Mouse (Mus musculus) heart, embryonic 15.5 days (tissue): Measurements from ENCODE around the gene Iqsec1. TPM values are rescaled to one million over a fixed set of nuclear protein-coding genes. Genes with fewer than 3 reads are reported as not detected.
A peak's percentile ranks its signal among the peaks of the same experiment; 100 is the strongest.

Source experiments
- ATAC-seq: fragments of 200-750 bp; cut with Nextera tagmentation; replicated peaks from 2 replicates; pipeline ENCODE4 v1.8.0; 2017; ENCODE audit warnings: low read depth, moderate TSS enrichment; ENCODE audit not compliant: insufficient number of reproducible peaks, insufficient read depth, low FRiP score
- H3K27ac ChIP-seq: fragments of 300-500 bp; sonication (generic); 2 replicates; pipeline ENCODE4 v1.5.1; 2015; ENCODE audit warnings: mild to moderate bottlenecking, inconsistent platforms
- H3K27me3 ChIP-seq: fragments of 300-500 bp; sonication (generic); 2 replicates; pipeline ENCODE4 v1.6.1; 2015; ENCODE audit warnings: inconsistent platforms
- H3K36me3 ChIP-seq: fragments of 300-500 bp; sonication (generic); 2 replicates; pipeline ENCODE4 v1.6.1; 2015; ENCODE audit warnings: mild to moderate bottlenecking, inconsistent platforms
- H3K4me1 ChIP-seq: fragments of 300-500 bp; sonication (generic); replicated peaks from 2 replicates; pipeline ENCODE4 v1.6.1; 2015; ENCODE audit warnings: inconsistent platforms
- H3K4me2 ChIP-seq: fragments of 300-500 bp; sonication (generic); 2 replicates; pipeline ENCODE4 v1.6.1; 2015; ENCODE audit warnings: inconsistent platforms, mild to moderate bottlenecking, moderate library complexity
- H3K4me3 ChIP-seq: fragments of 300-500 bp; sonication (generic); 2 replicates; pipeline ENCODE4 v1.5.1; 2015; ENCODE audit warnings: mild to moderate bottlenecking, inconsistent platforms
- H3K9ac ChIP-seq: fragments of 300-500 bp; sonication (generic); 2 replicates; pipeline ENCODE4 v1.6.1; 2015; ENCODE audit warnings: mild to moderate bottlenecking, inconsistent platforms
- H3K9me3 ChIP-seq: fragments of 300-500 bp; sonication (generic); replicated peaks from 2 replicates; pipeline ENCODE4 v1.6.1; 2016; ENCODE audit warnings: inconsistent platforms
- WGBS: fragments of 180-500 bp; shearing (Covaris S2); methylation state at CpG from one replicate; pipeline ENCODE4 v1.1.7; 2015; ENCODE audit warnings: mixed read lengths; 5-methylcytosine and 5-hydroxymethylcytosine counted together
- polyA plus RNA-seq: library from polyadenylated mRNA; unstranded; fragments of >200 nt; fragmentation: Nextera tagmentation; extraction: Ambion mirVana; gene quantifications from 2 replicates; pipeline ENCODE4 v1.2.1, GENCODE M21; 2015

The Iqsec1 gene
- polyA plus RNA-seq, 1 experiment from 2014 or later, result 12.3 TPM

DNA sequence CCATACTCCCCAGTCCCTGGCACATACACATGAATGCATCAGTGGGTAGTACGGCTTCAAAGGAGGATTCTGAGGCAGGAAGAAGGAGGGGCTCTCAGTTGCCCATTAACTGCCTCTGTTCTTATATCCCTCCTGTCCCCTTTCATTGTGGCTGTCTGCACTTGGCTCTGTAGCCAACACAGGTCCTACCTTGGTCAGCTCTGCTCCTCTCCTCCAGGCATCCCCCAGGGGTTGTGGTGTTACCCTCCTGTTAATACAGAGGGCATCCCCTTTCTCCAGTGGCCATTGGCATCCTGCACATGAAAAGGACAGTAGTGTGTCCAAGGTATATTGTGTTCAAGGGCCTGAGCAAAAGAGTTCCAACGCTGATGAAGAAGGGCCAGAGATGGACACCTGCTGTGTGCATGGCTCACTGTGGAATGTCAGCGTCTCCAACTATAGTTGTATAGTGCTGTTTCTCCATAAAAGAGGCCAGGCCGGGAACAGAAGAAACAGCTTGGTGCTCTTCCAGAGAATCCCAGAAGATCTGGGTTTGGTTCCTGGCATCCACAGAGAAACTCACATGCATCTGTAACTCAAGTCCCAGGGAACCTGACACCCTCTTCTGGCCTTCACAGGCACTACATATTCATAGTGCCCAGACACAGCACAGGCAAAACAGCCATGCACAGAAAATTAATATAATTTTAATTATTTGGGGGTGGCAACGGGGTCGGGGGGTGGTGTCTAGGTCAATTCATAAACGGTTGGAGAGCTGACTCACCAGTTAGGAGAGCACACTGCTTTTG is 363.1 kb downstream of the Iqsec1 start:
- Histone ChIP-seq H3K27ac (no peak overlapping the region), H3K4me3 (no peak overlapping the region), H3K9me3 (no peaks in the 10 kb centered on the region), H3K27me3 (no peaks in the 10 kb centered on the region), H3K4me2 (no peak overlapping the region), H3K9ac (no peak overlapping the region), H3K4me1 (peaks cover 41% of the 10 kb centered on the region), H3K36me3 (no peaks in the 10 kb centered on the region)
- WGBS, result 83% methylated on average over 7 of the region's 7 CpGs
- no peak for ATAC-seq

DNA sequence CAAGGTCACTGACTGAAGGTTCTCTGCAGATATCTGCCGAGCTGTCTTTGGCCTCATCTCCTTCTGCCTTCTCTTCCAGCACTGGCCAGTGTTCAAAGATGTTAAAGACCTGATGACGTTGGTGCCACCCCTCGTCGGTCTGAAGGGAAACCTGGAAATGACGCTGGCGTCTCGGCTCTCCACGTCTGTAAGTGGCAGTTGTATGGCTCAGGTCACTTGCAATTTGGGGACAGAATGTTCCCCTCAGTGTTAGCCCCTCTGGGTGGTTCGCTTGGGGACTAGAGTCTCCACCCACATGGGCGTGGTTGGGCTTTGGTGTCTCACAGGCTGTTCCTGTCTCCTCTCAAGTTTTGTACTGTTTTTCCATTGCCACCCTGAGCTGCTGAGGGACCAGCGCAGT is 363.8 kb downstream of the Iqsec1 start:
- Histone ChIP-seq H3K4me3 (no peak overlapping the region), H3K9ac (no peak overlapping the region), H3K27ac (no peak overlapping the region), H3K4me1 (peaks cover 45% of the 10 kb centered on the region), H3K4me2 (no peak overlapping the region), H3K36me3 (no peaks in the 10 kb centered on the region), H3K9me3 (no peaks in the 10 kb centered on the region), H3K27me3 (no peaks in the 10 kb centered on the region)
- ATAC-seq, result no peak
- WGBS, result 61% methylated on average over 11 of the region's 11 CpGs

GRCm38 (mm10) chr6:90624184-90624583 is 364.3 kb downstream of the Iqsec1 start:
- H3K9me3 ChIP-seq, result no peaks in the 10 kb centered on the region
- no peak overlapping the region for H3K4me2 ChIP-seq
- WGBS, result 71% methylated on average over 6 of the region's 6 CpGs
- H3K9ac ChIP-seq, result no peak overlapping the region
- no peak for ATAC-seq
- no peaks in the 10 kb centered on the region for H3K27me3 ChIP-seq
- no peaks in the 10 kb centered on the region for H3K36me3 ChIP-seq
- 0 out of 2 replicates have a peak overlapping the region, but pooled peaks have one; percentile 76 for H3K27ac ChIP-seq
- peaks cover 51% of the 10 kb centered on the region for H3K4me1 ChIP-seq
- H3K4me3 ChIP-seq, result no peak overlapping the region

GRCm38 (mm10) chr6:90623456-90623836 is 365.0 kb downstream of the Iqsec1 start:
- no peak overlapping the region for H3K9ac ChIP-seq
- no peaks in the 10 kb centered on the region for H3K36me3 ChIP-seq
- no peak for ATAC-seq
- H3K4me1 ChIP-seq, result peaks cover 58% of the 10 kb centered on the region
- peak overlapping the region; percentile 76 for H3K27ac ChIP-seq
- H3K4me2 ChIP-seq, result peak overlapping the region; percentile 35; the same call in 1 of the 2 replicates
- 63% methylated on average over 5 of the region's 5 CpGs for WGBS
- no peaks in the 10 kb centered on the region for H3K27me3 ChIP-seq
- H3K9me3 ChIP-seq, result no peaks in the 10 kb centered on the region
- no peak overlapping the region for H3K4me3 ChIP-seq

DNA sequence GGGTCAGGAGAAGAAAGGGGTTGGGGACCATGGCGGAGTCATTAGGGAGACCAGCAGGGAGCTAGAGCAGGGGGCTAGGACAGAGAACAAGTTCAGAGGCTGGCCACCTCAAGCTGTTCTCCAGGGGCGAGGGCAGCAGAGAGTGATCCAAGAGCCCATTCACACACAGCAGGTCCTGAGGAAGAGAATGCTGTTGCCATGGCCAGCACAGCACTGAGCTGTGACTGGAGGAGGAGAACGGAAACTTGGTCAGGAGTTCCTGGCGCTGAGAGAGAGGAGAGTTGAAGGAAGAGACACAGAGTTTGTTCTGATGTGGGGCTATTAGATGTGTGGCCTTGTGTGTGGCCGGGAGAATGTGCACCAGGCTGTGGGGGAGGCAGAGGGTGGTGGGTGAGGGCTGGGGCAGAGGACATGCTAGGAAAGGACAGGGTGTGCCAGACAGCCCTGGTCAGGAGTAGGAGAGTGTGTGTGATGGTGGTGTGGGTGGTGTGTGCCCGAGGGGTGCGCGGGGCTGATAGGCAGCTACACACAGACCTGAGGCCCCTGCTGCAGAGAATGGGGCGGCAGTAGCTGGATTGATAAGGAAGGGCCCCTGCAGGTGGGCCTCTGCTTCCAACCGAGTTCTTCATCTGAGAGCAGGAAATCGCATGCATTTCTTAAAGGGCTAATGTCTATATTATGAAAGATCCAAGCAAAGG is 365.6 kb downstream of the Iqsec1 start:
- H3K27ac ChIP-seq, result peak overlapping the region; percentile 76
- H3K4me3 ChIP-seq, result no peak overlapping the region
- no peaks in the 10 kb centered on the region for H3K9me3 ChIP-seq
- H3K4me1 ChIP-seq, result peaks cover 63% of the 10 kb centered on the region
- 0 out of 2 replicates have a peak overlapping the region, but pooled peaks have one; percentile 11 for H3K9ac ChIP-seq
- H3K36me3 ChIP-seq, result no peaks in the 10 kb centered on the region
- no peaks in the 10 kb centered on the region for H3K27me3 ChIP-seq
- ATAC-seq, result peak; percentile 52
- WGBS, result 23% methylated on average over 11 of the region's 11 CpGs
- H3K4me2 ChIP-seq, result peak overlapping the region; percentile 35; the same call in 1 of the 2 replicates

- Histone ChIP-seq H3K9me3 (no peaks in the 10 kb centered on the region), H3K27ac (peak overlapping the region; percentile 38; the same call in 1 of the 2 replicates), H3K4me2 (no peak overlapping the region), H3K4me3 (no peak overlapping the region), H3K27me3 (no peaks in the 10 kb centered on the region), H3K36me3 (no peaks in the 10 kb centered on the region), H3K4me1 (peaks cover 74% of the 10 kb centered on the region), H3K9ac (no peak overlapping the region)
- no peak for ATAC-seq
- 52% methylated on average over 6 of the region's 6 CpGs for whole genome bisulfite sequencing
These were observed 366.9 kb downstream of the Iqsec1 start for GRCm38 (mm10) chr6:90621584-90621890.

DNA sequence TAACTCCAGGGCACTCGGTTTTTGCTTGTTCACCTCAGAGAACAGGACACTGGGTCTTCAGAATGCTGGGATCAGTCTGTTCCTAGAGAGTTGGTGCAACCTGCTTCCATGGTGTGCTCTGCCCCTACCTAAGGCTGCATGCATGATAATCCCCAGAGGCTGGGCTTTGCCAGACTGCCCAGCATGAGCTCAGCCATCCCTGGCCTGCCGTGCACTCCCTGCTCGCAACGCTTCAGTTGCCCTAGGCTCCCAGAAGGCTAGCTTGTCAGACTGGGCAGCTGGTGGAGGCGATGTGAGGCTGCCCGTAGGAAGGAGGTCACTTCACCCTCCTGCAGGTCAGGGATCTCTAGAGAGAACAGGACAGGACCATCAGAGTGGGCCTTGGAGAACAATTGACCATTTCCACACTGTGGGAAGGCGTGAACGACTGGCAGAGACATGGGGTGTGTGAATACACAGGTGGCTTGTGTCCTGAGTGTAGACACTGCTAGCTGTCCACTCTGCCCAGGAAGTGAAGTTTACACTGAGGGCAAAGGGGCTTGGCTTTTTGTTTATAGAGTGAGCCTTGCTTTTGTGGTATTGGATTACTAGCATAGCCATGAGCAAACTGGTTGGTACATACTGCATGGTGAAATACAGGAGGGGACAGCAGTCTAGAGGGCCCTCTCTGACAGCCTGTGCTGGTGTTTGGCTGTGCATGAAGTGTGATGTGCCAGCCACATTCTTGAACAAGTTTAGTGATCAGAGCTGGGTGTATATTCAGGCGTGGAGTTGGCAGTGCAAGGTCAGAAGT is 367.5 kb downstream of the Iqsec1 start:
- H3K27me3 ChIP-seq, result no peaks in the 10 kb centered on the region
- H3K27ac ChIP-seq, result peak overlapping the region; percentile 38; the same call in 1 of the 2 replicates
- H3K36me3 ChIP-seq, result no peaks in the 10 kb centered on the region
- no peak overlapping the region for H3K4me2 ChIP-seq
- peaks cover 77% of the 10 kb centered on the region for H3K4me1 ChIP-seq
- no peaks in the 10 kb centered on the region for H3K9me3 ChIP-seq
- H3K9ac ChIP-seq, result 0 out of 2 replicates have a peak overlapping the region, but pooled peaks have one; percentile 4
- ATAC-seq, result no peak
- no peak overlapping the region for H3K4me3 ChIP-seq
- WGBS, result 62% methylated on average over 9 of the region's 9 CpGs

DNA sequence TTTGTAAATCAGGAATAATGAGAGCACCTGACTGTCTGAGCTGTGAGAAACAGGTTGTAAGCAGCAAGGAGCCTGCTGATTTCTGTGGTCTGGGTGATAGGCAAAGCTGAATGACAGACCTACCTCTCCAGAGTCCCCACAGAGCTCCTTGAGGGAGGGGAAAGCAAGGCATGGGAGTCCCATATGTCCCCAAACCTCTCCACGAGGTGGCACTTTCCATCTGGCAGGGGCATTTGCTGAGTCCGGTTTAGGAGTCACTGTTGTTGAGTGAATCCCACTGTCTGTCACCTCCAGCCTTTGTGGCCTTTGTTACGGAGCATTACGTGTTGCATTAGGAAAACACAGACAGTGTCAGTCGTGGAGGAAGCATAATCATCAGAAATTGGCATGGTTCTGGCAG is 368.5 kb downstream of the Iqsec1 start:
- no peak for ATAC-seq
- Histone ChIP-seq H3K4me1 (peaks cover 83% of the 10 kb centered on the region), H3K27me3 (no peaks in the 10 kb centered on the region), H3K4me2 (no peak overlapping the region), H3K4me3 (no peak overlapping the region), H3K9ac (no peak overlapping the region), H3K27ac (no peak overlapping the region; the same call in 1 of the 2 replicates), H3K9me3 (no peaks in the 10 kb centered on the region), H3K36me3 (no peaks in the 10 kb centered on the region)
- WGBS, result 76% methylated on average over 5 of the region's 5 CpGs

DNA sequence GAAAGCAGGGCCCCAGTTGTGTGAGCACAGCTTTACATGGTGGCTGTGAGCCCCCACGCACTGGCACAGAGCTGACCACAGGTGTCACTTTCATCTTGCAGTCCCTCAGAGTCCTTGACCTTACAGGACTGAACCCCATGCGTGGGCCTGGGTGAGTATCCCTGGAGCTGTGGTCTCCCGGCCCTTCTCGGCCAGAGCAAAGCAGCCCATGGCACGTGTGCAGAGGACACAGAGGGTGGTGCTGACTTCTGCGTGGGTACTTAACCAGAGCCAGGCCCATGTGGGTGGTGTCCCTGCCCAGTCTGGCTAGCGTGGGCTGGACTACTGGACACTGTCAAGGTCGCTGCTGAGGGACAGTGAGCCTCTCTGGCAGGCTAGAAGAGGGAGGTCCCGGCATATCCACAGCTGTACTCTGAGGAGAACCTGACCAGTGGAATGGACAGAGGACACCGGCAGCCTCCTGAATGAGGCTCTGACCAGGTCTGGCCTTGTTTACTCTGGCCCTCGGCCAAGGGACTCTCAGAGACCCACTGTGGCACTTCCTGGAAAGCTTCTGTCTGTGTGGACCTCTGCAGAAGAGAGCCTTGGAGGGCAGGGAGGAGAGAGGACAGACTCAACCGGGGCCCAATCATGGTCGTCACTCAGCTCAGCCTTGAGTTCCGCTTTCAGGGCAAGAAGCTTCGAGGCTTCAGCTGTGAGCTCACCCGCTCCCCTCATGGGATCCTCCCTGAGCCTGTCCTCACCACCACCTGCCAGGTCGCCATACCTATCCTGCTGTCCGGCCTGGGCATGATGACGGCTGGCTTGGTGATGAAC is 369.5 kb downstream of the Iqsec1 start:
- Histone ChIP-seq H3K9me3 (no peaks in the 10 kb centered on the region), H3K27ac (peak overlapping the region; percentile 48), H3K4me1 (peaks cover 87% of the 10 kb centered on the region), H3K9ac (no peak overlapping the region), H3K4me3 (no peak overlapping the region), H3K36me3 (no peaks in the 10 kb centered on the region), H3K27me3 (no peaks in the 10 kb centered on the region), H3K4me2 (0 out of 2 replicates have a peak overlapping the region, but pooled peaks have one; percentile 11)
- 45% methylated on average over 19 of the region's 19 CpGs for WGBS
- no peak for ATAC-seq

GRCm38 (mm10) chr6:90618274-90618673 is 370.2 kb downstream of the Iqsec1 start:
- H3K27ac ChIP-seq, result peak overlapping the region; percentile 48; the same call in 1 of the 2 replicates
- no peaks in the 10 kb centered on the region for H3K27me3 ChIP-seq
- 58% methylated on average over 4 of the region's 4 CpGs for WGBS
- no peaks in the 10 kb centered on the region for H3K36me3 ChIP-seq
- ATAC-seq, result no peak
- peaks cover 83% of the 10 kb centered on the region for H3K4me1 ChIP-seq
- H3K4me2 ChIP-seq, result no peak overlapping the region
- H3K9me3 ChIP-seq, result no peaks in the 10 kb centered on the region
- H3K9ac ChIP-seq, result no peak overlapping the region
- H3K4me3 ChIP-seq, result no peak overlapping the region
